Mouse (Mus musculus) right cerebral cortex, adult 18-20 months (tissue): ENCODE data around the gene Olfr39.
"Not testable (repeated sequence)": the region's sequence is repeated elsewhere in the genome, so short reads cannot be mapped to it uniquely, and the experiment has no call there.

Experiments
- DNase-seq: peaks from one replicate; pipeline ENCODE4 v3.0.0; 2022; ENCODE audit warnings: mixed read lengths

Olfr39 gene

DNA sequence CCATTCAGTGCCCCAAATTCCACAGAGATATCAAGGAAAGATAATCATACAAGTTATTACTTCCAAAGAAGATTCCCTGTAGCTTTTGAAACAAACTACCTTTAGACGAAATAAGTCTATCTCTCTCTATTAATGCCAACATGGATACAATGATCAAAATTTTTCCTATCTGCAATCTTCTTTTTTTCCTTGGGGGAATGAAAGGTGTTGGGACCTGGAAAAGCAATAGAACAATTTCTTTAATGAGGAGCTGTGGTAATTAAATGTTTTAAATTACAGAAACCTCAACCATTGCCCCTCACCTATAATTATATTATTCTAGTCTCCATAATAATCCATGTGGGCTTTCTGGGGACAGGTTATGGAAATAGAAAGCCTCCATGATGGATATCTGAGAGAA, at the start of gene Olfr39:
Olfr39 (plus strand) TSS at position 301 of the 400 bp plus-strand sequence.
- no peak for DNase-seq

GRCm38 (mm10) chr9:20236819-20237218, 45.3 kb upstream of the Olfr39 start, which contains the start of gene Olfr872:
Olfr872 (plus strand) TSS chr9:20237119.
- DNase-seq: no peak

DNA sequence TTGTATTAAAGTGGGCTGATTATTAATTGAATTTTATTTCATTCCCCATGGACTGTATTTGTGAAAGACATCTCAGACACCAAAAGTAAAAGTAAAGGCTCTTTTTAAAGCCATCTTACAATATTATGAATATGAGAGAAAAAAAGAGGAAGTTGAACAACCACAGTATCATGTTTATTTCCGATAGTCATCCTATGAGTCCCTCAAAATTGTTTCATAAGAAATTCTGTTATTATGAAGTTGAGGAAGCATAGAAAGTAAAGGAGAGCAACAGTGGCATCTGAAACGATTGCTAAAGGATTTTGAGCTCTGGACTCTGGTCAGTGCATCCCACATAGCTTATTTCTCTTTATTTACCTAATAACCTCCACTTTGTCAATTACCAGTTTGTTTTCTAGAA, 44.8 kb upstream of the Olfr39 start:
- DNase-seq: no peak

- DNase-seq: not testable (repeated sequence)
These were observed 13.4 kb downstream of the Olfr39 start for GRCm38 (mm10) chr9:20295562-20295961.

GRCm38 (mm10) chr9:20298232-20298631, 16.1 kb downstream of the Olfr39 start, which contains the start of gene Olfr873:
Olfr873 (plus strand) TSS chr9:20298532.
- DNase-seq: no peak

GRCm38 (mm10) chr9:20335994-20336393, 53.8 kb downstream of the Olfr39 start, which contains the start of gene Olfr18:
Olfr18 (minus strand) TSS chr9:20336094.
- no peak for DNase-seq
